25 mouse cellular contexts compared by ENCODE assay signal in the genomic region with DNA sequence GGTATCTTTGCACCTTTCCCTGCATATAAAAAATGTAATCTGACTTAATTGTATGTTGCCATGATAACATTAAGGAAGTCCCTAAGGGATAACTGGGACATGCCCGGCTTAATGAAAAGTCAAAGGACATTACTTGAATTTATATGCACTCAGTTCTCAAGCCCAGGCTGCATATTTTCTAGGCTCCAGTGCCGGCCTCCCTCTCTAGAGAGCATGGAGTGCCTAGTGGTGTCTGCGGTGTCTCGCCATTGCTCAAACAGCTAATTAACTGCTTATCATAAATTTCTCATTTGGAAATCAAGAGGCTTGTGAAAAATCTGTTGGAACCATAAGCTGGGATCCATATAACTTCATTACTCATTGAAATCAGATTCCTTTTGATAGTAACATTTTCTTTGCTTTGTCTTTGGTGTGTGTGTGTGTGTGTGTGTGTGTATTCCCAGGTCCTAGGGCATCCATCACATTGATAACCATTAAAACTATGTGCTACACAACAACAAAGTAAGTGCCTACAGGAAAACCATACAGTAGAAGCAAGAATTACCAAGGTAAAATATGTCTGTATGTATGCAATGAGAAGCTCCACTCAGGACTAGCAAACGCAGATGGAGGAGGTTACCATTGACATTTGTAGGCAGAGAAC.
DNase-seq lines count a peak whose midpoint lies in the region; ATAC-seq and TF ChIP-seq lines count a peak whose summit lies in the region.
"Had no signal": no experiment of that assay in that cellular context is flagged by ENCODE, and none has a peak within 500 bp of the region (broad histone marks: within the 10 kb centered on the region; RNA-seq: fewer than 3 reads in every experiment).

No protein-coding gene starts in this region.

- no peaks in the 10 kb centered on the region for H3K9me3 ChIP-seq in midbrain, embryonic 11.5 days (ENCODE audit: control insufficient read depth, low read length)
- no peaks in the 10 kb centered on the region for H3K9me3 ChIP-seq in midbrain, embryonic 10.5 days (replicated peaks)
- no peaks in the 10 kb centered on the region for H3K9me3 ChIP-seq in hindbrain, postnatal 0 days (ENCODE audit: low read length)
- no peaks in the 10 kb centered on the region for H3K9me3 ChIP-seq in midbrain, postnatal 0 days (ENCODE audit: low read length)
- H3K9me3 ChIP-seq: embryonic facial prominence, embryonic 12.5 days; forebrain, embryonic 15.5 days; heart, embryonic 12.5 days; stomach, embryonic 15.5 days had no signal

- no peak for TF ChIP-seq CTCF in hindbrain, postnatal 0 days (IDR thresholded peaks at IDR 0.05; ENCODE audit: low read depth)
- TF ChIP-seq CTCF in midbrain, postnatal 0 days (IDR thresholded peaks at IDR 0.05) = no peak

- H3K9ac ChIP-seq in midbrain, embryonic 11.5 days (ENCODE audit: low read length) = no peak overlapping the region
- no peak overlapping the region for H3K9ac ChIP-seq in hindbrain, postnatal 0 days (replicated peaks; ENCODE audit: low read length)
- H3K9ac ChIP-seq in midbrain, postnatal 0 days (replicated peaks; ENCODE audit: low read length, poor library complexity, severe bottlenecking) = no peak overlapping the region
- H3K9ac ChIP-seq: embryonic facial prominence, embryonic 12.5 days; forebrain, embryonic 15.5 days; heart, embryonic 12.5 days; stomach, embryonic 15.5 days had no signal

- no peak for DNase-seq in midbrain, embryonic 11.5 days (ENCODE audit: low spot score, missing footprints)
- no peak for DNase-seq in midbrain, embryonic 10.5 days (ENCODE audit: low spot score)
- DNase-seq in hindbrain, postnatal 0 days (ENCODE audit: low spot score) = peak; percentile 15
- no peak for DNase-seq in midbrain, postnatal 0 days (ENCODE audit: low spot score)
- no peak for DNase-seq in gastrocnemius, postnatal 25 days
- DNase-seq in gastrocnemius, postnatal 10 days = no peak
- DNase-seq: adrenal gland, adult 2 months; B cell, adult 2 months; cerebellum, adult 9-11 months; heart, postnatal 14 days; kidney, adult 2 months; kidney, postnatal 25 days; left cerebral cortex, postnatal 4 days; liver; right cerebral cortex, postnatal 14 days; thymus, adult 2 months had no signal

- H3K27me3 ChIP-seq in midbrain, embryonic 11.5 days (ENCODE audit: control insufficient read depth, insufficient read depth, low read length) = no peaks in the 10 kb centered on the region
- no peaks in the 10 kb centered on the region for H3K27me3 ChIP-seq in midbrain, embryonic 10.5 days (ENCODE audit: low read depth, poor library complexity, severe bottlenecking)
- no peaks in the 10 kb centered on the region for H3K27me3 ChIP-seq in hindbrain, postnatal 0 days (ENCODE audit: insufficient read depth, low read length)
- no peaks in the 10 kb centered on the region for H3K27me3 ChIP-seq in midbrain, postnatal 0 days (ENCODE audit: insufficient read depth, low read length)
- H3K27me3 ChIP-seq: embryonic facial prominence, embryonic 12.5 days; forebrain, embryonic 15.5 days; heart, embryonic 12.5 days; stomach, embryonic 15.5 days had no signal

- no peak overlapping the region for H3K4me2 ChIP-seq in midbrain, embryonic 11.5 days
- no peak overlapping the region for H3K4me2 ChIP-seq in hindbrain, postnatal 0 days (ENCODE audit: low read depth, low read length)
- no peak overlapping the region for H3K4me2 ChIP-seq in midbrain, postnatal 0 days (ENCODE audit: low read depth, low read length, poor library complexity, severe bottlenecking)
- H3K4me2 ChIP-seq: embryonic facial prominence, embryonic 12.5 days; forebrain, embryonic 15.5 days; heart, embryonic 12.5 days; stomach, embryonic 15.5 days had no signal

- peak; percentile 75; the same call in 1 of the 2 replicates for ATAC-seq in midbrain, embryonic 11.5 days (ENCODE audit: low FRiP score)
- no peak for ATAC-seq in hindbrain, postnatal 0 days
- peak; percentile 58; the same call in 1 of the 2 replicates for ATAC-seq in midbrain, postnatal 0 days (ENCODE audit: low FRiP score)
- no peak for ATAC-seq in granulocyte monocyte progenitor cell, adult 5-6 weeks (replicated peaks; ENCODE audit: poor library complexity, severe bottlenecking)
- ATAC-seq: forebrain, embryonic 15.5 days; inflammation-experienced regulatory T-cells, adult 6 months; lung, postnatal 0 days had no signal

- no peaks in the 10 kb centered on the region for H3K4me1 ChIP-seq in midbrain, embryonic 11.5 days (ENCODE audit: control insufficient read depth, insufficient read depth, low read length)
- H3K4me1 ChIP-seq in midbrain, embryonic 10.5 days = no peaks in the 10 kb centered on the region
- no peaks in the 10 kb centered on the region for H3K4me1 ChIP-seq in hindbrain, postnatal 0 days (ENCODE audit: insufficient read depth, low read length)
- H3K4me1 ChIP-seq in midbrain, postnatal 0 days (ENCODE audit: insufficient read depth, low read length) = no peaks in the 10 kb centered on the region
- H3K4me1 ChIP-seq: embryonic facial prominence, embryonic 12.5 days; forebrain, embryonic 15.5 days; heart, embryonic 12.5 days; stomach, embryonic 15.5 days had no signal

- no peak overlapping the region for H3K4me3 ChIP-seq in midbrain, embryonic 11.5 days (ENCODE audit: low read depth, low read length)
- no peak overlapping the region for H3K4me3 ChIP-seq in midbrain, embryonic 10.5 days
- H3K4me3 ChIP-seq in hindbrain, postnatal 0 days (ENCODE audit: low read length) = no peak overlapping the region
- no peak overlapping the region for H3K4me3 ChIP-seq in midbrain, postnatal 0 days (ENCODE audit: low read depth, low read length)
- H3K4me3 ChIP-seq: embryonic facial prominence, embryonic 12.5 days; erythroblast, embryonic 14.5 days; forebrain, embryonic 15.5 days; heart, embryonic 12.5 days; myocyte; stomach, embryonic 15.5 days had no signal

- no peaks in the 10 kb centered on the region for H3K36me3 ChIP-seq in midbrain, embryonic 11.5 days (ENCODE audit: control insufficient read depth, insufficient read depth, low read length)
- H3K36me3 ChIP-seq in midbrain, embryonic 10.5 days = no peaks in the 10 kb centered on the region
- H3K36me3 ChIP-seq in hindbrain, postnatal 0 days (ENCODE audit: insufficient read depth, low read length) = no peaks in the 10 kb centered on the region
- no peaks in the 10 kb centered on the region for H3K36me3 ChIP-seq in midbrain, postnatal 0 days (ENCODE audit: insufficient read depth, low read length)
- H3K36me3 ChIP-seq: embryonic facial prominence, embryonic 12.5 days; forebrain, embryonic 15.5 days; heart, embryonic 12.5 days; stomach, embryonic 15.5 days had no signal

- 76% methylated on average over 5 of the region's 5 CpGs for WGBS in midbrain, embryonic 11.5 days
- WGBS in midbrain, embryonic 10.5 days = 87% methylated on average over 5 of the region's 5 CpGs
- WGBS in hindbrain, postnatal 0 days = 60% methylated on average over 5 of the region's 5 CpGs
- WGBS in midbrain, postnatal 0 days = 43% methylated on average over 5 of the region's 5 CpGs

- no peak overlapping the region for H3K27ac ChIP-seq in midbrain, embryonic 11.5 days (ENCODE audit: low read depth, low read length)
- H3K27ac ChIP-seq in midbrain, embryonic 10.5 days (replicated peaks) = no peak overlapping the region
- H3K27ac ChIP-seq in hindbrain, postnatal 0 days = no peak overlapping the region
- H3K27ac ChIP-seq in midbrain, postnatal 0 days (ENCODE audit: low read depth, low read length) = no peak overlapping the region; the same call in 1 of the 2 replicates
- H3K27ac ChIP-seq: embryonic facial prominence, embryonic 12.5 days; forebrain, embryonic 15.5 days; stomach, embryonic 15.5 days had no signal

Comparison
In these comparisons a context has a peak if more than half of its experiments do, and no peak if none do; other contexts are left out.
1. ATAC-seq: peak in midbrain, embryonic 11.5 days (single experiment) and midbrain, postnatal 0 days (single experiment); none in hindbrain, postnatal 0 days (single experiment) and granulocyte monocyte progenitor cell, adult 5-6 weeks (single experiment).